Mouse (Mus musculus) spleen, adult 2 months (tissue): ENCODE results near the gene Vps33a. TPM values are rescaled to one million over a fixed set of nuclear protein-coding genes. Genes with fewer than 3 reads are reported as not detected.

Experiments
- DNase-seq, 2 experiments: peaks; one replicate each; pipeline versions ENCODE4 v3.0.0 to v3.0.0-alpha.2; 2012 to 2021; ENCODE audit warnings: low spot score in 2 of 2, low read depth in 1 of 2
- H3K27ac ChIP-seq: fragments of 200-500 bp; 2 replicates; pipeline ENCODE4 v1.5.1; 2012; ENCODE audit warnings: low read length, inconsistent platforms; ENCODE audit not compliant: insufficient read depth
- H3K27me3 ChIP-seq: fragments of 200-500 bp; 2 replicates; pipeline ENCODE4 v1.6.1; 2012; ENCODE audit warnings: mild to moderate bottlenecking, moderate library complexity, low read length, inconsistent platforms; ENCODE audit not compliant: control insufficient read depth, insufficient read depth
- H3K36me3 ChIP-seq: fragments of 200-500 bp; 2 replicates; pipeline ENCODE4 v1.6.1; 2012; ENCODE audit warnings: mild to moderate bottlenecking, low read length, inconsistent platforms; ENCODE audit not compliant: control insufficient read depth, insufficient read depth
- H3K4me1 ChIP-seq: fragments of 200-500 bp; 2 replicates; pipeline ENCODE4 v1.6.1; 2011; ENCODE audit warnings: inconsistent platforms; ENCODE audit not compliant: control insufficient read depth, insufficient read depth, insufficient read length
- H3K4me3 ChIP-seq: fragments of 200-500 bp; 2 replicates; pipeline ENCODE4 v1.5.1; 2011; ENCODE audit warnings: mild to moderate bottlenecking, inconsistent platforms; ENCODE audit not compliant: insufficient read depth, insufficient read length; ENCODE audit errors: extremely low read depth
- CTCF ChIP-seq: fragments of 200-500 bp; IDR thresholded peaks from 2 replicates; pipeline ENCODE4 v1.5.1; 2011; ENCODE audit warnings: mild to moderate bottlenecking, inconsistent platforms; ENCODE audit not compliant: insufficient read depth, insufficient read length, insufficient replicate concordance; ENCODE audit errors: extremely low read depth
- POLR2A ChIP-seq: fragments of 200-500 bp; IDR thresholded peaks from 2 replicates; pipeline ENCODE4 v1.6.1; 2011; ENCODE audit warnings: low read depth, low read length, inconsistent platforms
- WGBS: fragments of 180-500 bp; shearing (Covaris S2); methylation state at CpG from one replicate; pipeline ENCODE4 v1.1.7; 2018; 5-methylcytosine and 5-hydroxymethylcytosine counted together
- polyA plus RNA-seq: library from polyadenylated mRNA; depleted of rRNA; stranded (reverse); fragments of >200 nt; gene quantifications from 2 replicates; pipeline ENCODE4 v1.2.3, GENCODE M21; 2012; rRNA removed

Gene Vps33a
- polyA plus RNA-seq, 1 experiment = 12.2 TPM

GRCm38 (mm10) chr5:123499717-123500116 is 73.1 kb downstream of the Vps33a start:
- TF ChIP-seq POLR2A (no peak), CTCF (peak; percentile 31; the same call in 1 of the 2 replicates)
- 46% methylated on average over 4 of the region's 4 CpGs for WGBS
- Histone ChIP-seq H3K4me1 (peaks cover 4% of the 10 kb centered on the region; the same call in 1 of the 2 replicates), H3K36me3 (no peaks in the 10 kb centered on the region), H3K27me3 (no peaks in the 10 kb centered on the region), H3K4me3 (no peak overlapping the region), H3K27ac (no peak overlapping the region)
- DNase-seq = peak in 1 of 2 experiments; percentile 39

DNA sequence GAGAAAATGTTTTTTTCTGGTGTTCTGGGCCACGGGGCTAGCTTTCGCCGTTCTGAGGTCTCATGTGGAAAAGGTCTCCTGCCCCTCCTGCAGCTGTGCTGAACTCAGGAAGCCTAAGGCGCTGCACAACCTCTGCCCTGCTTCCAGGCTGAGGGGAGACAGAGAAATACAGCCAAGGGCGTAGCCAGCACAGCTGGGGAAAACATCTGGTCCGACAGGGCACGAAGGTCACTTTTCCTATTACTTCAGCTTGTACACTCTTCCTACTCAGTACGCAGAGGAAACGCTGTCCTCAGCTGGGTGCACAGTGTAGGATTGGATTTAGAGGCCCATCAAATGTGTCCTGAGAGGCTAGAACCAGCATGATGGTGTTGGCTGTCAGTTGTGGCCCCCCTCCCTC is 82.9 kb downstream of the Vps33a start:
- Histone ChIP-seq H3K27me3 (no peaks in the 10 kb centered on the region), H3K27ac (no peak overlapping the region), H3K4me1 (no peaks in the 10 kb centered on the region), H3K4me3 (no peak overlapping the region), H3K36me3 (no peaks in the 10 kb centered on the region)
- DNase-seq = no peak
- WGBS = 62% methylated on average over 9 of the region's 9 CpGs
- TF ChIP-seq POLR2A = no peak
- no peak for TF ChIP-seq CTCF

DNA sequence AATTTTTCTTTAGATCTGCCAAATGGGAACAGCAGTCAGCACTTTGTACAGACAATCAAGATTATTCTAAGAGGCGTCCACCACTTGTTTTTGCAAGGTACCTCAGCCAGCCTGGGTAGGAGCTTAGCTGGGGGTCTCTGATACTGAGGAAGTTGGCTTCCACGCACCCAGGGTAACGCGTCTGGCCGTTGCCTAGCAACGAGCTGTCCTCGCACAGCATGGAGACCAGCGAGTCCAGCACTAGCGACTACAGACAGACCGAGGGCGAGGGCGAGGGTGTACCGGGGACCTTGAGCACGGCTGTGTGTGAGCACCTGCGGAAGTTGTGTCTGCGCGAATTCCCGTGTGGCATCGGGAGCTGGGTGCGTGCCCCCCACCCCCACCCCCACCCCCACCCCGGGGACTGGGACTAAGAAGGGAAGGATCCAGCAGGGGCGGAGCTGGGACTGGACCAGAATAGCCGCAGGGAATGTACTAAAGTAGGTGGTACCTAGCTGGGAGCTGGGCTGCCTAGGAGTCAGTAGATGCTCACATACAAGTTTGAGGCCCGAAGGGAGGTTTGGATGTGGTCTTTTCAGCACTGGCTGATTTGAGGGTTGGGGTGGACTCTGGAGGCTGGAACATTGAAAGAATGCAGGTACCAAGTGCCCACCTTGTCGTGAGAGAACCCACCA is 83.6 kb downstream of the Vps33a start, which contains the start of the genes Lrrc43 and Il31:
Gene Lrrc43 (plus strand): TSS at position 194 of the 674 bp plus-strand sequence.
Gene Il31 (minus strand): TSS at position 378 of the 674 bp plus-strand sequence.
- H3K4me3 ChIP-seq = no peak within 1 kb of the TSS

GRCm38 (mm10) chr5:123487659-123488395 is 85.0 kb downstream of the Vps33a start:
- TF ChIP-seq POLR2A (no peak), CTCF (no peak)
- Histone ChIP-seq H3K4me3 (no peak overlapping the region), H3K4me1 (no peaks in the 10 kb centered on the region), H3K27me3 (no peaks in the 10 kb centered on the region), H3K36me3 (no peaks in the 10 kb centered on the region), H3K27ac (no peak overlapping the region)
- DNase-seq = no peak
- WGBS = 56% methylated on average over 11 of the region's 11 CpGs

More for the DNA sequence above, 83.6 kb downstream of the Vps33a start, which contains the start of the genes Lrrc43 and Il31:
- Histone ChIP-seq H3K4me1 (no peaks in the 10 kb centered on the region), H3K27me3 (no peaks in the 10 kb centered on the region), H3K27ac (no peak within 1 kb of the TSS), H3K36me3 (no peaks in the 10 kb centered on the region)
- TF ChIP-seq POLR2A (no peak), CTCF (no peak)
- 20% methylated on average over 25 of the region's 25 CpGs for WGBS
- no peak for DNase-seq

Other genes with a start within 250 kb of the Vps33a start
- gene Bcl7a, start 229.2 kb downstream of the Vps33a start, polyA plus RNA-seq = 12.4 and 12.8 TPM in 2 replicates
- 87.1 and 113 TPM in 2 replicates for gene Mlxip, start 178.2 kb downstream of the Vps33a start, polyA plus RNA-seq
- gene Lrrc43, start 83.7 kb downstream of the Vps33a start, polyA plus RNA-seq = not detected in 2 replicates
- gene Il31, start 83.5 kb downstream of the Vps33a start, polyA plus RNA-seq = not detected in 2 replicates
- 0.05 TPM in 1 of 2 replicates, not detected in the other for gene B3gnt4, start 62.6 kb downstream of the Vps33a start, polyA plus RNA-seq
- gene Diablo, start 48.9 kb downstream of the Vps33a start, polyA plus RNA-seq = 37.6 and 39.1 TPM in 2 replicates
- gene Gm49027, start 47.5 kb downstream of the Vps33a start, polyA plus RNA-seq = 2.4 and 2.9 TPM in 2 replicates
- gene Clip1, start 111.6 kb upstream of the Vps33a start, polyA plus RNA-seq = 10.8 and 11.4 TPM in 2 replicates
- gene Zcchc8, start 148.1 kb upstream of the Vps33a start, polyA plus RNA-seq = 18.8 and 24.4 TPM in 2 replicates
- gene Rsrc2, start 176.4 kb upstream of the Vps33a start, polyA plus RNA-seq = 9.0 and 11.3 TPM in 2 replicates
- 1.5 and 2.1 TPM in 2 replicates for gene Kntc1, start 176.7 kb upstream of the Vps33a start, polyA plus RNA-seq